Mouse (Mus musculus) gastrocnemius, postnatal 4 days (tissue): ENCODE measurements around the gene Olfr125. TPM values are rescaled to one million over a fixed set of nuclear protein-coding genes. Genes with fewer than 3 reads are reported as not detected.

ENCODE experiments used
- DNase-seq, 2 experiments: peaks; one replicate each; pipeline ENCODE4 v3.0.0; 2021 to 2022; ENCODE audit warnings: low spot score in 2 of 2, mixed read lengths in 2 of 2
- long read RNA-seq, 2 experiments: library from polyadenylated mRNA; stranded (forward); transcript quantifications; one replicate each; pipeline ENCODE4 v2.0.0; 2021
- total RNA-seq, 2 experiments: library from RNA; stranded (reverse); gene quantifications; 2 replicates each; pipeline ENCODE4 v1.2.3; 2021

Gene Olfr125
- total RNA-seq: not detected
- long read RNA-seq, experiment 1: 0 reads
- long read RNA-seq, experiment 2: 0 reads

DNA sequence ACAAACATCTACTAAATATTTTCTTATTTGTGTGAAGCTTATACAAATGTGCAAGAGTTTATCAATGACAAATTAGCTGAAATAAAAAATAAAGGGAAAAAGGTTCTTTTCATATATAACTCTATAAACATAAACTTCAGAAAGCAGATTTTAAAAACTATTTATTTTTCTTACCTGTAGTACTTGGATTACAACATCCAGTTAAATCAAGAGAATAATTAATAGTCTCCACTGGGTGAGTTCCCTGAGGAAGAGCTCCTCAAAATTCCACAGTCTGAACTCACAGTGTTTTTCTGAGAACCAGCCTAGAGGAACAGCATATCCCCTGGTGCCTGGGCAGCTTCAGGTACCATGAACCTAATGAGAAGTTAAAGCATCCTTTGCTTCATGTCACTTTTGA lies at the start of gene Olfr125:
Olfr125 (plus strand) TSS at position 301 of the 400 bp plus-strand sequence.
- no peak for DNase-seq

- DNase-seq: no peak
These were observed 39.5 kb upstream of the Olfr125 start, which contains the start of gene Olfr123 for GRCm38 (mm10) chr17:37793229-37793628. Gene Olfr123, plus strand, starts transcription at chr17:37793529.

- no peak for DNase-seq
These were observed 33.2 kb upstream of the Olfr125 start, which contains the start of gene Olfr124 for GRCm38 (mm10) chr17:37799588-37799987. Gene Olfr124, plus strand, starts transcription at chr17:37799888.

- no peak for DNase-seq
These were observed 14.4 kb downstream of the Olfr125 start, which contains the start of gene Olfr126 for GRCm38 (mm10) chr17:37847183-37847582. Gene Olfr126, plus strand, starts transcription at chr17:37847483.

- DNase-seq: no peak
These were observed 31.2 kb downstream of the Olfr125 start for GRCm38 (mm10) chr17:37863901-37864300.

- DNase-seq: no peak
These were observed 37.0 kb downstream of the Olfr125 start for GRCm38 (mm10) chr17:37869676-37870205.

DNA sequence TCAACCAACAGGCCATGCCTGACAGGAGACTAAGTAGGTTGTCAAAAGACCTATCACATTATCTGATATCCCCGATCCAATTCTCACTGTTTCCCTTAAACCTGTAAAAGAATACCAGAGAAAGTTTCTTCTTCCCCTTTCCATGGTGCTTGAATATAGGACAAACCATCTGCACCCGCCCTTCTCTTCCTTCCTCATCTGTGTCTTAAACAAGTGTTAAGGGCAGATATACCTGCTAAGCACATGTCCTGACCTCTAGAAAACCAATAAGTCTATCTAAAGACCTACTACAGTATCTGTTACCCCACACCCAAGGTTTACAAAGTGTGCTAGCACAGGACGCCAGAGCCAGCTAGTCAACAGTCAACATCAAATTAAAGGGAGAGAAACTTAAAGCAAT lies 41.1 kb downstream of the Olfr125 start:
- no peak for DNase-seq

Other genes with a start within 250 kb of the Olfr125 start
- gene Olfr114, start 240.2 kb upstream of the Olfr125 start, total RNA-seq: not detected
- gene Olfr115, start 205.8 kb upstream of the Olfr125 start, total RNA-seq: not detected
- not detected for gene Olfr116, start 205.8 kb upstream of the Olfr125 start, total RNA-seq
- gene Olfr117, start 169.2 kb upstream of the Olfr125 start, total RNA-seq: not detected
- not detected for gene Olfr118, start 166.0 kb upstream of the Olfr125 start, total RNA-seq
- gene Olfr119, start 136.4 kb upstream of the Olfr125 start, total RNA-seq: not detected
- not detected for gene Olfr120, start 111.1 kb upstream of the Olfr125 start, total RNA-seq
- not detected for gene Olfr121, start 84.1 kb upstream of the Olfr125 start, total RNA-seq
- gene Olfr122, start 64.3 kb upstream of the Olfr125 start, total RNA-seq: not detected
- gene Olfr123, start 39.4 kb upstream of the Olfr125 start, total RNA-seq: not detected
- not detected for gene Olfr124, start 33.1 kb upstream of the Olfr125 start, total RNA-seq
- not detected for gene Olfr126, start 14.5 kb downstream of the Olfr125 start, total RNA-seq
- gene Olfr127, start 67.5 kb downstream of the Olfr125 start, total RNA-seq: not detected
- gene Olfr128, start 87.6 kb downstream of the Olfr125 start, total RNA-seq: not detected
- gene Olfr761, start 120.1 kb downstream of the Olfr125 start, total RNA-seq: not detected
- not detected for gene Olfr129, start 227.1 kb downstream of the Olfr125 start, total RNA-seq
- not detected for gene Olfr130, start 231.0 kb downstream of the Olfr125 start, total RNA-seq